Mouse (Mus musculus) ovary, postnatal 36 days (tissue): ENCODE measurements around the gene Pkd1l2.
A peak's percentile ranks its signal among the peaks of the same experiment; 100 is the strongest.

Experiments used
- DNase-seq: peaks from one replicate; pipeline ENCODE4 v3.0.0; 2022; ENCODE audit warnings: low spot score, mixed read lengths

Pkd1l2 gene

DNA sequence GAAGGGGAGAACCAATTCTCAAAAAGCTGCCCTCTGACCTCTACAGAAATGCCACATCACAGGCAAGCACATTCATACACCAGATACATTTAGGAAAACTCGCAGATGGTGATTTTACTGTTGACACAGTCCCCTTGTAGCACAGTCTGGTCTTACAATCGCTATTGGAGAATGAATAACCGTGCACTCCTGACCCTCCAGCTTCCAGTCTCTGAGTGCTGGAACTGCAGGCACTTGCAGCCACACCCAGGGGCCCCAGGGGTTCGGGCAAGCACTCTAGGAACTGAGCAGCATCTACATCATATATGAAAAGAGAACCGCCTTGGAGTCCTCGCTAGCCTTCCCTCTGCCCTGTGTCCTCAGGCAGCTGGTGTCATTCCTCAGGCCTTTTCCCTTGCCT is 50.8 kb downstream of the Pkd1l2 start:
- no peak for DNase-seq

DNA sequence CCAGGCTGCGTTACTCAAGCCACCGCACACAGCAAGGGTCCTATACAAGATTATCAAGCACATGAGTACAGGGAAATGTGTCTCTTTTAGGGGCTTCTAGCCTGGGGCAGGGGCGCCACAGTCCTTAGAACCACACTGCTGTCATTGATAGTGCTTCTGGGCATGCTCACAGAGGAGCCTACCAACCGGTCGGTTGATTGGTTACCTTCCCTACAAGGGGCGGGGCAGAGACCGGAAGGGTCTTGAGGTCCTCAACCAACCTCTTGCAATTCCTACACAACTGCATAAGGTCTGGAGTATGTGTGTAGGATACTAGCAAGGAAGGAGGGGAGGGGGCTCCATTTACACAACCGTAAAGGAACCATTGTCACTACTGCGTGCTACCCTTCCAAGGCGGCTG is 53.6 kb downstream of the Pkd1l2 start:
- DNase-seq: no peak

DNA sequence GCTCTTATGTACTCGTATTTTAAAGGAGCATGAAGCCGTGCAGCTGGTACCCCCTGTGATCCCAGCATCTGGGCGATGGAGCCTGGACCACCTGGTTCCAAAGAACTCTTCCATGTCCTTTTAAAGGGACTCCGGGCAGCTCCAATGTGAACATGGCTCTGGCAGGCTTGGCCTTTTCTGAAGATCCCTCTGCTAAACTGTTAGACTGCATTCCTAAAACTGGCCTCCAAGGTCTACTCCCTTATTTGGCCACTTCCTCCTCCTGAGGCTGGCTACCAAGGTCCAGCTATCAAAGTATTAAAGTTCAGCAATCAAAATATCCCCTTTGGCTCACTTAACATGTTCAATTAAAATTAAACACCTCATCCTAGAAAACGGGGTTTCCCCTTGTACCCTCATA is 54.6 kb downstream of the Pkd1l2 start:
- DNase-seq: no peak

DNA sequence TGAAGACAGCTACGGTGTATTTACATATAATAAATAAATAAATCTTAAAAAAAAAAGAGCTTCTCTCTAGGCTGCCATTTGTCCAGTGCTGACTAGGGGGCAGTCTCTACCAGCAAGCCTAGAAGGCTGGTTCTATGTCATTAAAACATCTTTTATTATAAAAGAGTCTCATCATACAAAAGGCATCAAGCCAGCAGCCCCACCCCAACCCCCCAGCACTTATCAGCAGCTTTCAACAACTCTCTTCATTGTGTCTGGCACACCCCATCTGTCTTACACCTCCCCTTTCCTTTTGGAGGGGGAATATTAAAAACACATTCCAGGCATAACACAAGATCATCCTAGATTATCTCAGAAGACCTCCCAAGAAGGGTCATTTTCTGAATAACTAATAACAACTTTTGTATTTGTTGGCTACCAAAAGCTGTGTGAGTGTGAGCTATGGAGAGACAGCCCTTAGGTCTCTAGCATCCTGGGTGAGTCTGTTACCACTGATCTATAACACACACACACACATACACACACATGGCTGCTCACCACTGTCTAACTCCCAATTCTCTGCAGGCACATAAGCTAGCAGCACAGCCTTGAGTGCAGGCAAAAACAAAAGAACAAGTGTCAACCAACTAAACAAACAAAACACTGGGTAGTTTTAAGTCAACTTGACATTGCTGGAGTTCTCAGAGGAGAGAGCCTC is 59.8 kb downstream of the Pkd1l2 start:
- no peak for DNase-seq

DNA sequence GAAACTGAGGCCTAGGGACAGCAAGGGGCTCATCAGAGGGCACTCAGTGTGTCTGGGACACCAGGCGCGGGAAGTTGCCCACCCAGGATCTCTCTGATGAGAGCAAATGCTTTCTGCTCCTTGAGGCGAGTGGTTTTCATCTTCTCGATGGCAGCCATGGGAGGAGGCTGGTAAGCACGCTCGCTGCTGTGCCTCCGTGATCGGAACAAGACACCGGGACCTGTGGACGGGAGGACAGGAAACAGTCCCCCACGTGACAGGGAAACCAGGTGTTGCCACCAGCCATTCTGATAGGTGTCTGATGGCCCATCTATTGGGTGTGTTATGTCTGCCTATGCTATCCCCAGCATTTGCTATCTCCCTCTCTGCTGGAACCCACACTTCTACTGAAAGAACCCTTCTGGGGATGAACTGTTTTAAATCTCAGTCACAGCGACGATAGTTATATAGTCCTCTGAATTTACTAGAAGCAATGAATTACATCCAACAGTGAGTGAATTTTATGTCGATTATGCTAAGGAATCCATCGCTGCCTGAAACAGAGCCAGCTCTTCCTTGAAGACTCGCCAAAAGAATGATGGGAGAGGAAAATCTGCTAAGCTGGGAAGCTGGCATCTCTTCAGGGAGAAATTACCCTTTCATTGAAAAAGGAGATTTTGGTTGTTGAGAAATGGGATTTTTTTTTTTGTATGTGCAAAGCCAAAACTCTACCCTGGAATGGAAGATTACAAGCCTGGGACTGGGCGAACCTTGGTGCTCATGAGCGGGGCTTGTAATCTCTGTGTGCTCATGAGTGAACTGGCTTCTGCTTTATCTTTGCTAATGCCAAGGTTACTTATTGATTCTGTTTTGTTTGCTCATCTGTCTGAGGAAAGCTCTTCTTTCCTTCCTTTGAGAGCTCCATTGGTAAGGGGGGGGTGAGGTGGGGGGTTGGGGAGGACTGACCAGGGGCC is 62.6 kb downstream of the Pkd1l2 start:
- no peak for DNase-seq

DNA sequence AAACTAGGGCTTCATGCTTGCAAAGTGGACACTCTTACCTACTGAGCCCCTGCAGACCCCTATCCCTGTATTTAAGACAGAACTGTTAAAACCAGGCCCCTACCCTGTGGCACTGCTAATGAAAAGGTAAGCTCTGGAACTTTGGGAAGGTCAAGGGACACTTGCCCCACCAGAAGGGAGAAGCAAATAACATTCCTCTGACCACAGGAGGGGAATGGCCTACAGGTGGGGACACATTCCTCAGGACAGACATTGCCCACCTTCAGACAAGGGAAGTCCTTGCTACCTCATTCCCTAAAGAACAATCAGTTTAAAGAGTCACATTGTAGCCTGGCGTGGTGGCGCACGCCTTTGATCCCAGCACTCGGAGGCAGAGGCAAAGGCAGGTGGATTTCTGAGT is 64.4 kb downstream of the Pkd1l2 start:
- no peak for DNase-seq

DNA sequence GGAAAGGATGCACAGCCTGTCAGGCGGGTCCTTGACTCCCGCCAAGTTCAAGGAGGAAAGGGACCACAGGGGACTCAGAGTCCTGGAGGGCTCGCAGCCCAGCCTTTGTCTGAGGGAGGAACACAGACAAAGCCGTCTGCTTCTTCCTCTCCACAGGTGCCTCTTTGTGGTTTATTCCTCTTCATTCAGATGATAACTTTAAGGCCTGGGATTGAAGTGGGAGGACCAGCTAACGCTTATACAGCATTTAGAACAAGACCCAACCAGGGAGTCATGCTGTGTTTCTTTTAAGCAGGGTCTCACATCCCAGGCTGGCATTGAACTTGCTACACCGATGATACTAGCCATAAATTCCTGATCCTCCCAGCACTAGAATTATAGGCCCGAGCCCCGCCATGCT is 65.2 kb downstream of the Pkd1l2 start:
- no peak for DNase-seq

DNA sequence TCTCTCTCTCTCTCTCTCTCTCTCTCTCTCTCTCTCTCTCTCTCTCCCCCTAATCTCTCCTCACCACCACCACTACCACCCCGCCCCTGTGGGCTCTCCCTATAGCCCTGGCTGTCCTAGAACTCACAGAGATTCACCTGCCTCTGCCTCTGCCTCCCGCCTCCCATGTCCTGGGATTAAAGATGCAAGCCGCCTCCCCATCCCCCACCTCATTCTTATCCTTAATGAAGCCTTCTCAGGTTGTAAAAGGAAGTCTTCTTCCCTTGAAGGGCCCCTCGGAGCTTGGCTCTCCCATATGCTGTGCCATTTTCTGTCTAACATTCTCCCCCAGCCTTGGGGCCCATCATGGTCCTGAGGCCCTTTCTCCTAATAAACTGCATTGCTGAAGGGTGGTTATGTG is 66.6 kb downstream of the Pkd1l2 start:
- DNase-seq: no peak

DNA sequence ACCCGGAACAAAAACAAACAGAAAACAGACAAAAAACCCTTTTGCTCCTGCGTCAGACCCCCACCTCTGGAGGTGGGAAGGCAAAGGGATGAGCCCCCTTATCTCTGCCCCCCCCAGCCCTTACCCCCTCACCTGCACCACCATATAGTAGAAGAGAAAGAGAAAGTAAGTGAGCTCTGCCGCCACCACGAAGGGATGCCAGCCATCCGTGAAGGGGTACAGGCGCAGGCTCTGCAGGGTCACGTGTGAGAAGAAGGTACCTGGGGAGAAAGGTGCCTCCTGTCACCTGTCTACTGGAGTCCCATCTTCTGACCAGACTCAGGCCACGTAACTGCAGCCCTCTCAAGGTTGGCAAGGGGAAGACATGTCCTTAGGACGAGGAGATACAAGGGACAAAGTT is 70.9 kb downstream of the Pkd1l2 start:
- DNase-seq: no peak

DNA sequence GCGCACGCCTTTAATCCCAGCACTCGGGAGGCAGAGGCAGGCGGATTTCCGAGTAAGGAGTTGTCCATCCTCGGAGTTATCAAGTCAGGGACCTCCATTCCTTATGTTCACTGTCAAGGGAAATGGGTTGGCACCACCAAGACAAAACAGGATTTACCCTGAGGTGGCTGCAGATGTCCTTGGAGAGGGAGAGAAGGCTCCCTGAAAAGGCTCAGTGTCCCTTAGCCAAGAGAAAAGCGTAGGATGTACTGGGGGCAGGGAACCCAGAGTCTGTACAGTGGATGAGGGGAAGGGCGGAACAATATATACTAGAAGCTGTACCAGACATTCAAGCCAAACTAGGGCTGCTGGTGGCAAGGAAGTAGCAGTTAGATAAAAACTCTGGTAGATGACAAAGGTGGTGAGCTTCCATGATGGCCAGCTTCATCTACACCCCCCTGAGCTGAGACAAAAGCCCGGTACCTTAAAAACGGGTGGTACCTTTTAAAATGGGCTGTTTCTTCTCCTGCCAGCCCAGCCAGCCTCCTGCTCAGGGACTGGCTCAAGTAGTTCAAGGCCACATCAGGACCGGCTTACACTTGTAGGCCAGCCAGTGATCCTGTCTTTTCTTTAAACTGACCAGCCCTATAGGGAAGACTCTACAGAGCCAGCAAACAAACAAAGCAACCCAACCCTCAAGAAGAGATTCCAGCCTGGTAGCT is 88.1 kb downstream of the Pkd1l2 start:
- DNase-seq: no peak

DNA sequence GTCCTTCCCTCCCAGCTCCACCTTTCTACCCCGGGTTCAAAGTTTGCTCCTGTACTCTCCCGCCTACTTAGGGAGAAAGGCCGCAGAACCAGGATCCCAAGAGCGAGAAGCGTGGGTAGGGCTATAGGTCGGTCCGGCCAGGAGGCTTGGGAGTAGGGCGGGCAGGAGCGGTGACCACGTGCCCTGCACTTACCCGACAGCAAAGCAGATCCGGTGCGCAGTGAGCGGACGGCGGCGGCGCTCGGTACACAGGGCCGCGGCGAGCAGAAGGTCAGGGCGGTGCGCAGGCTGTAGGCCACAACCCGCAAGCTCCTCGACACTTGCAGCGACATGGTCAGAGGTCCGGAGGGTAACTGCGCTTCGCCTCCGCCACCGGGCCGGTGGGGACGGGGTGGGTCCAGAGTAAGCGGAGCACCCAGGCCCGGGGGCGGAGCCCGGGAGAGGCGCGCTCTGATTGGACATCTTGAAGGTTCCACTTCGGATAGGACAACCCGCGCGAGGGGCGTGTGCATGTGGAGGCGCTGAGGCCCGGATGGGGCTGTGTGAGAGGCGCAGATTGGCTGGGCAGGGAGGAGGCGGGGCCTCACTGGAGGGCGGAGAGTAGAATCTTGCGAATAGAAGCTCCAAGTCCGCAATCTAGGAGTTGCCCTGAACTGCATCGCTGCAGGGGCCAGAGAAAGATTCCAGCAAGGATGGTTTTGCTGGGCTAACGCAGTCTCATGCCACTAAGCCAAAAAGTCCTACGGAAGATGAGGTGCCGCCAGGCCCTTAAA is 89.0 kb downstream of the Pkd1l2 start, which contains the start of gene Gcsh:
Gene Gcsh (minus strand): TSS at position 443 of the 773 bp plus-strand sequence.
- peak; percentile 99 for DNase-seq

DNA sequence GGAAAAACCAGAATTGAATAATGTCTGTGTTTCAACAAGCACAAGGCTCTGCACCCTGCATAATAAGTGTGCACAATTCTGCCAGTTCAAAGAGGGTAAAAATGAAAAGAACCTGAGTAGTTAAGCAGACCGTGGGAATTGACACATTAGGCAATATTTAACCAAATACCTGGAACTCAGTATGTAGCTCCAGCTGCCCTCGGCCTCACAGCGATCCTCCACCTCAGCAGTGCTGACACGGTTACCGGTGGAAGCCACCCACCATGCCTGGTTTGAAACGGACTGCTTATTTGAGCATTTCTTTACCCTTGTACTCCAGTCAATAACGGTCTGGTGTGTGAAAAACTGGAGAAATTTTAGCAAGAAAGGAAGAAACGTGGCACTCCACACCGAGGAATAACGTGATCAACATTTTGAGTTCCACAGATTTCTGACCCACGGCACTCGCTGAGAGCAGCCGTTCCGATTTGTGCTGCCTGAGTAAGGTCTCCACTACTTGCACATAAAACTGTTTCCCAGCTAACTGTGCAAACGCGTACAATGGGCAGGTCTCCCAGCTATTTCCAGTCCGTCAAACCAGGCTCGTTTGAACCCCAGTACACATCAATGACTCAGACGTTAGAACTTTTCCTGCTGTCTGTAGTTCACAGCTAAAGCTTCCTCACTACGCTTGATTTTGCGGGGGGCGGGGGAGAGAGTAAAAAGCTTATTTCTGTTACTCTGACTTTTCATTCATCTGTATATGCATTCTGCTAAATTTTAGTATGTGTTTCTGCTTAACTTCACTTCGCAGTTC is 89.9 kb downstream of the Pkd1l2 start:
- no peak for DNase-seq

DNA sequence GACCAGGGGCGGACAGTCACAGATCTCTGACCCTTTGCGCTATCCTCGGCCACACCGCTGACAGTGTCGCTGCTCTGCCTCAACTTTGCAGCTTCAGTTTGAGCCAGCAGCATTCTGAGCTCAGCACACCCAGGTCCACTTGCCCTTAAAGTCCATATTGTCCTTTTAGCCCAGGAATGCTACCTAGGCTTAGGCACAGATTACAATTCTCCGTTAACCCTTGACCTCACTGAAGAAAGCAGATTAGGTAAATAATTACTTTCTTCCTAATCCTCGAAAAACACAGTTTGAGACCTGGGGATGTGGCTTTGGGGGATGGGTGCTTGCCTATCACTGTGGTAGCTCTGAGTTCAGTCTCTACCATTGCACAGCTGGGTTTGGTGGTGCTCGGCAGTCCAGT is 91.0 kb downstream of the Pkd1l2 start:
- no peak for DNase-seq

DNA sequence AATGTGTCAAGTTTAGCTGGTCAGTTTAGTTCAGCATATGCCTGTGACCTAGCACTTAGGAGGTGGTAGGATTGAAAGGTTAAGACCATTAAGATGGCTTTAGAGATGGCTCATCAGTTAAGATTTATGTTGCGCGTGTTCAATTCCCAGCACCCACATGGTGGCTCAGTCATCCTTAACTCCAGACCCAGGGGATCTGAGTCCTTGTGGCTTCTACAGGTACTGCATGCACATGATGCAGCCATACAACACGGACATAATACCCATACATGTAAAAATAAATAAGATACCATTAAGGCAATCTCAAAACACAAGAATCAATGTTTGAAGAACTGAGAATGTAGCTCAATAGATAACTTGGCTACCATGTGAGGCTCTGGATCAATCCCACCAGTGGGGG is 92.4 kb downstream of the Pkd1l2 start:
- DNase-seq: no peak

DNA sequence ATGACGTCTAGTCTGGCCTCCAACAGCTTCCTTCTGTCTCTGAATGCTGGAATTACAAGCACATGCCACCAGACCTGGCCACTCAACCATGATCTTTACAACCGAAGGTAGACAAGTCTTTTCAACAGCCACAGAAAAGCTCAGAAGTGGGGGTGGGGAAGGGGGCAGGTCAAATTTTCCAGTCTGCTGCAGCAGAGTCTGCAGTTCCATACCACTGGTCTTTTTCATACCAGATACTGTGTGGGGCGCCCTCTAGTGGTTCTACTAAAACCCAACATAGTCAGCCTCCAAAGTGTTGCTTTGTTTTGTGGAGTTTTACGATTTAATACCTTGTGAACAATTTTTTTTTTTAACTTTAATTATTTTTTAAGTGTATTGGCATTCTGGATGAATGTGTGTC is 102.1 kb downstream of the Pkd1l2 start:
- peak; percentile 21 for DNase-seq

DNA sequence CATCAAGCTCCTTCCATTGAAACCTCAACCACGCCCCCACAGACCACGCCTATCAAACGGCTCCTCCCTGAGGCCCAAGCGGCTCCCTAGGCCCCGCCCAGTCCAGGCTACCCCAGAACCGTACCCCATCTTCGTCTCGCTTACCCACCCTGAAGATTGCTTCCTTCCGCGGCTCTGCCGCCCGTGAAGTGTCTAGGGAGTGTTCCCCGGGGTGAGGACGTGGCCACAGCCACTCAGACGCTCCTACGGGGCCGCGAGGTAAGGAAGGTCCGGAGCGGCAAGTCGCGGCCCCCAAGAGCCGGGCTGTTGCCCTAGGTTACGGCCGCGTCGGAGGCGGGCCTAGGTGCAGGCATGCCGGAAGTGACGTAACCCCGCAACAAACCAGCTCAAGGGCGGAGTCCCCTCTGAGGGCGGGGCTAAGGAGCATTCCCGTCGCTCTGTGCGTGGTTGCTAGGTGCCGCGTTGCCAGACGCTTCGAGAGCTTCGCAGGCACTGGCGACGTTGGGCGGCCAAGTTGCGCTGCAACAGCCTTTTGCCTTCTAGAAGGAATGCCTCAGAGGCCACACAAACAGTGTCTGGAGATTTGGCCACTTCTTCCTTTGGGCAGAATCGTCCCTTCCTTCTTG is 103.5 kb downstream of the Pkd1l2 start, which contains the start of gene 1700030J22Rik:
Gene 1700030J22Rik (minus strand): TSS at position 329 of the 626 bp plus-strand sequence.
- peak; percentile 98 for DNase-seq

DNA sequence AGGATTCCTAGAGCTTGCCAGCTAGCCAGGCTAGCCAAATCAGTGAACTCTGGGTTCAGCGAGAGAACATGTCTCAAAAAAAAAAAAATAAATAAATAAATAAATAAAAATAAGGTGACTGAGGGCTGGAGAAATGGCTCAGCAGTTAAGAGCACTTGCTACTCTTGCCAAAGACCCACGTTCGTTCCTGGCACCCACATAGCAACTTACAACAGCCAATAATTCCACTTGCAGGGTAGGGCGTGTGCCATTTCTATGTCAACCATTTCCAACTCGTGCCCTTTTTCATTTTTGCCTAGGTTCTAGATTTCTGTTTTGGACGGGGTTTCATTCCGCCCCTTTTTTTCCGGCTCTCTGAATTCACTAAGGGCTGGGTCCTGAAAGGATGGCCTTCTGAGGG is 104.2 kb downstream of the Pkd1l2 start:
- DNase-seq: no peak

DNA sequence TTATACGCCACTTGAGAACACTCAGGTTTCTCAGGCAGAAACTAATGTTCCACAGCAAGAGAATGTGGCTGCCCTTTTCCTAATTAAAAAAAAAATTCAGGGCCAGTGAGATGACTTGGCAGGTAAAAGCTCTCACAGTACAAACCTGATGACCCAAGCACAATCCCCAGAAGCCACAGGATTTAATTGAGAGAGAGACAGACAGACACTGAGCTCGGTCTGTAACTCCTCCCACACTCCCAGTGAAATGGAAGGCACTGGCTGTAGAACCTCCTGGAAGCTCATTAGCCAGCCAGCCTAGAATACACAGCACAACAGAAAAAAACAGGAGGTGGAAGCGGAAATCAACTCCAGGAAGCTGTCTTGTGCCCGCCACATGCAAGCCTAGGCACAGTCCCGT is 106.6 kb downstream of the Pkd1l2 start:
- no peak for DNase-seq

DNA sequence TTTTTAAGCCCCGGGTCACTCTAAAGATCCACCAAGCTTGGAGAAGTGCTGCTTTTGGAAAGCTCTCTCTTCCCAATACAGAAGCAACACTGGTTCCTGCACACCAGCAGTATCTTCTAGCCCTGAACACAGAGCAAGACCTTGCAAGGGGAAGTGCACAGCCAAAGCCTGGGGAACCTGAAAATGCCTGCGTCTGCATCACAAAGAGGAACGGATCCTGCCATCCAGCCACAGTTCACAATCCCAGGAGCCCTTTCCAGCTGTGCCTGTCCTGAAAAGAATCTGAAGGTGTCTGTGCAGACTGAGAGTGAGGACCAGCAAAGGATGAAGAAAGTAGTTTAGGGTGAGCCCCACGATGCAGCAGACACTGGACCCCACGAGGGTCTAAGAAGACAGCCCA is 107.2 kb downstream of the Pkd1l2 start:
- DNase-seq: no peak

DNA sequence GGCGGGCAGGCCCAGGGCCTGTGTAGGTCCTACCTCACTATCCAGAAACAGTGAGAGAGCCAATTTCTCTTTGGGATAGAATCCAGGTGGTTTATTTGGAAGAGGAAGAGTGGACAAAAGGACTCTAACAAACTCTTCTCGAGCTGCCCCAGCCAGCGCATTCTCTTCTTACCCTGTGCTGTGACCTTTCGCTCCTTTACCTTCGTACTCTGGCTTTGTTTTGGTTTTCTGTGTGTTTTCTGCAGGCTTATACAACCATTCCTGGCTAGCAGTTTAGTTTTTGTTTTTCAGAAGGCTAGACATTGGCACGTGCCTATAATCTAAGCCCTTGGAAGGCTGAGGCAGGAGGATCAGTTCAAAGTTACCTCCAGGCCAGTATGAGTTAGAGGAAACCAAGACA is 112.7 kb downstream of the Pkd1l2 start:
- DNase-seq: no peak

DNA sequence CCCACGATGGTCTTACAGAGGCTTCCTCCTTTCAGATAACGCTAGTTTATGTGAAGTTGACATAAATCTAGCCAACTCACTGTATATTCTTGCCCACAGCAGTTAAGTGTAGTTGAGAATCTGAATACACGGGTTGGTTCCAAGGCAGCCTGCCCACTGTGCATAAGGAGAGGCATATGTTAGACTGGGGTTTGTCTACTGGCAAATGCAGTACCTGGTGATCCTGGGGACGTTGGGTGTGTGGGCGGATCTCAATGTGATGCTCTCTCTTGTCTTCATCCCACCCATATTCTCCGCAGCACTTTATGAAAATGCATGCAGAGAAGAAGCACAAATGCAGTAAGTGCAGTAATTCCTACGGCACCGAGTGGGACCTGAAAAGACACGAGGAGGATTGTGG is 127.8 kb downstream of the Pkd1l2 start:
- DNase-seq: no peak
